In the genomic region with DNA sequence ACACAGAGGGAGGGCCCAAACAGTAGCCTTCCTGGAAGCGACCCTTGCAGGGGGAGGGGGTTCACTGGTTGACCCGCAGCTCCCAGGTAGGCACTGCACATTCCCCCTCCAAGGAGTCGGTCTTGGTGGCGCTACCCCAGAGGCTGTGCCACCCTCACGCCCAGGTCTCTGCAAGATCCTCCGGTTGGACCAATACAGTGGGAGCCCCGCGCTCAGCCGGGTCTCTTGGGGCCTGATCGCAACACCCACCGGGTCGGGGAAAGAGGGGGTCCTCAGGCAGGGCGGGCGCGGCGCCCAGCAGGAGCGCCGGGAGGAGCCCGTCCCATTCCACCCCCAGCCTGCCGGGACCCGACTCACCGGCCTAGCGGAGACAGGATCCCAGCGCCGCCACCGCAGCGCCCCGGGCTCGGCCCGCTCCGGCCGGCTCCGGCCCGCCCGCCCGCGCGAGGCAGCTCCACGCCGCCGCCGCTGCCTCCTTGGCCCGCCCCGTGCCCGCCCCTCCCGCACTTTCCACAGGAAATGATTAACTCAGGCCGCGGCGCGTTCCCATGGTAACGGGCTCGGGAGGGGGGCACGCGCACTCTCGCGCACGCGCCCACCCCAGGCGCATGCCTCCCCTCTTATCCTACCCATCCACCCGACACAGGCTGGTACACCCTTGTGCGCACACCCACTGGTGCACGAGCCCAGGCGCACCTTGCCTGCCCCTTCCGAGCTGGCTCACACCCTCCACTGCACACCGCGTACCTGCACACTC, we compare ENCODE assay signal across 7 mouse cellular contexts.
DNase-seq lines count a peak whose midpoint lies in the region; ATAC-seq and TF ChIP-seq lines count a peak whose summit lies in the region.

No protein-coding gene starts in this region.

- no peak for TF ChIP-seq CTCF in heart, adult 2 months (IDR thresholded peaks at IDR 0.05)
- TF ChIP-seq CTCF in kidney, adult 2 months (conservative IDR thresholded peaks at IDR 0.05; ENCODE audit: insufficient read depth, insufficient read length, low read depth, low read length) = no peak

- under 1% methylated on average over 66 of the region's 66 CpGs for WGBS in embryonic facial prominence, embryonic 10.5 days
- under 1% methylated on average over 57 of the region's 66 CpGs for WGBS in heart, adult 2 months
- WGBS in kidney, adult 2 months = under 1% methylated on average over 60 of the region's 66 CpGs
- under 1% methylated on average over 62 of the region's 66 CpGs for WGBS in limb, embryonic 11.5 days
- under 1% methylated on average over 64 of the region's 66 CpGs for WGBS in midbrain, embryonic 12.5 days

- no peaks in the 10 kb centered on the region for H3K9me3 ChIP-seq in embryonic facial prominence, embryonic 10.5 days
- no peaks in the 10 kb centered on the region for H3K9me3 ChIP-seq in limb, embryonic 11.5 days (ENCODE audit: control insufficient read depth, low read length)
- no peaks in the 10 kb centered on the region for H3K9me3 ChIP-seq in midbrain, embryonic 12.5 days

- no peaks in the 10 kb centered on the region; the same call in 1 of the 2 replicates for H3K79me2 ChIP-seq in heart, adult 2 months (replicated peaks; ENCODE audit: control insufficient read depth, insufficient read depth, low read length)

- peak overlapping the region; percentile 86 for H3K9ac ChIP-seq in heart, adult 2 months (ENCODE audit: low read depth, low read length)
- H3K9ac ChIP-seq in limb, embryonic 11.5 days (ENCODE audit: low read length) = peak overlapping the region; percentile 79
- peak overlapping the region; percentile 67 for H3K9ac ChIP-seq in midbrain, embryonic 12.5 days (replicated peaks)

- peaks cover 67% of the 10 kb centered on the region for H3K4me1 ChIP-seq in embryonic facial prominence, embryonic 10.5 days
- H3K4me1 ChIP-seq in heart, adult 2 months (ENCODE audit: control insufficient read depth, insufficient read depth, low read length) = peaks cover 24% of the 10 kb centered on the region
- H3K4me1 ChIP-seq in kidney, adult 2 months (ENCODE audit: control insufficient read depth, insufficient read depth, low read length) = peaks cover 51% of the 10 kb centered on the region
- peaks cover 20% of the 10 kb centered on the region for H3K4me1 ChIP-seq in limb, embryonic 11.5 days (ENCODE audit: control insufficient read depth, insufficient read depth, low read length)
- peaks cover 40% of the 10 kb centered on the region for H3K4me1 ChIP-seq in midbrain, embryonic 12.5 days

- peak overlapping the region; percentile 88 for H3K27ac ChIP-seq in embryonic facial prominence, embryonic 10.5 days (replicated peaks)
- peak overlapping the region; percentile 99 for H3K27ac ChIP-seq in heart, adult 2 months
- H3K27ac ChIP-seq in kidney, adult 2 months (ENCODE audit: insufficient read depth, low read depth, low read length) = peak overlapping the region; percentile 93
- no peak overlapping the region for H3K27ac ChIP-seq in limb, embryonic 11.5 days (replicated peaks; ENCODE audit: low read depth, low read length)
- 0 out of 2 replicates have a peak overlapping the region, but pooled peaks have one; percentile 35 for H3K27ac ChIP-seq in midbrain, embryonic 12.5 days (replicated peaks)

- TF ChIP-seq POLR2A in heart, adult 2 months (IDR thresholded peaks at IDR 0.05; ENCODE audit: insufficient read depth, low read depth, low read length) = no peak
- TF ChIP-seq POLR2A in kidney, adult 2 months (IDR thresholded peaks at IDR 0.05; ENCODE audit: low read depth, low read length) = peak; percentile 8

- ATAC-seq in limb, embryonic 11.5 days (ENCODE audit: insufficient number of reproducible peaks, low FRiP score, low TSS enrichment, low read depth) = peak; percentile 73
- peak; percentile 74 for ATAC-seq in midbrain, embryonic 12.5 days (ENCODE audit: low FRiP score, low read depth)

- TF ChIP-seq EP300 in heart, adult 2 months (IDR thresholded peaks at IDR 0.05; ENCODE audit: insufficient read depth, low read depth, low read length) = 0 out of 2 replicates have a peak, but pooled peaks have one; percentile 24

- no peaks in the 10 kb centered on the region for H3K36me3 ChIP-seq in embryonic facial prominence, embryonic 10.5 days (replicated peaks)
- peaks cover 5% of the 10 kb centered on the region for H3K36me3 ChIP-seq in heart, adult 2 months (ENCODE audit: control insufficient read depth, insufficient read depth, low read length)
- H3K36me3 ChIP-seq in kidney, adult 2 months (ENCODE audit: control insufficient read depth, insufficient read depth, low read length) = peaks cover 2% of the 10 kb centered on the region; the same call in 1 of the 2 replicates
- no peaks in the 10 kb centered on the region for H3K36me3 ChIP-seq in limb, embryonic 11.5 days (ENCODE audit: control insufficient read depth, insufficient read depth, low read length)
- H3K36me3 ChIP-seq in midbrain, embryonic 12.5 days = no peaks in the 10 kb centered on the region

- peak overlapping the region; percentile 83 for H3K4me3 ChIP-seq in embryonic facial prominence, embryonic 10.5 days
- peak overlapping the region; percentile 99 for H3K4me3 ChIP-seq in heart, adult 2 months
- peak overlapping the region; percentile 91 for H3K4me3 ChIP-seq in kidney, adult 2 months (ENCODE audit: insufficient read depth, low read depth, low read length)
- peak overlapping the region; percentile 68 for H3K4me3 ChIP-seq in limb, embryonic 11.5 days (ENCODE audit: low read depth, low read length)
- H3K4me3 ChIP-seq in midbrain, embryonic 12.5 days = peak overlapping the region; percentile 64

- peaks cover 70% of the 10 kb centered on the region for H3K27me3 ChIP-seq in embryonic facial prominence, embryonic 10.5 days (replicated peaks; ENCODE audit: low read depth, poor library complexity, severe bottlenecking)
- no peaks in the 10 kb centered on the region for H3K27me3 ChIP-seq in heart, adult 2 months (ENCODE audit: control insufficient read depth, insufficient read depth, low read length)
- no peaks in the 10 kb centered on the region for H3K27me3 ChIP-seq in kidney, adult 2 months (replicated peaks; ENCODE audit: control insufficient read depth, insufficient read depth, low read length)
- H3K27me3 ChIP-seq in limb, embryonic 11.5 days (ENCODE audit: control insufficient read depth, insufficient read depth, low read length) = peaks cover 4% of the 10 kb centered on the region
- H3K27me3 ChIP-seq in midbrain, embryonic 12.5 days = peaks cover 62% of the 10 kb centered on the region

- H3K4me2 ChIP-seq in limb, embryonic 11.5 days (ENCODE audit: low read depth, severe bottlenecking) = peak overlapping the region; percentile 93
- H3K4me2 ChIP-seq in midbrain, embryonic 12.5 days (replicated peaks) = peak overlapping the region; percentile 93

- peak; percentile 89 for DNase-seq in adrenal gland, postnatal 14 days
- DNase-seq in embryonic facial prominence, embryonic 10.5 days (ENCODE audit: low spot score) = peak; percentile 81
- peak; percentile 86 to 87 for DNase-seq in heart, adult 2 months
- peak; percentile 93 for DNase-seq in kidney, adult 2 months
- DNase-seq in limb, embryonic 11.5 days (ENCODE audit: low spot score) = peak; percentile 79
- DNase-seq in spleen, postnatal 10 days (ENCODE audit: low spot score in 2 of 2) = peak; percentile 12 to 62

- intact Hi-C loops in heart, adult 2 months (cut with DNase I) = no loop called here

Comparison
In these comparisons a context has a peak if more than half of its experiments do, and no peak if none do; other contexts are left out.
1. DNase-seq: peak in every context shown above with its lines; median percentile 93 in kidney, adult 2 months; 89 in adrenal gland, postnatal 14 days; 86 in heart, adult 2 months; 81 in embryonic facial prominence, embryonic 10.5 days; 79 in limb, embryonic 11.5 days; 37 in spleen, postnatal 10 days.